Mouse (Mus musculus) heart, adult 8-10 months (tissue): ENCODE data around the gene 1300017J02Rik. TPM values are rescaled to one million over a fixed set of nuclear protein-coding genes. Genes with fewer than 3 reads are reported as not detected.
"Not testable (repeated sequence)": the region's sequence is repeated elsewhere in the genome, so short reads cannot be mapped to it uniquely, and the experiment has no call there.

Experiments used
- DNase-seq: peaks from one replicate; pipeline ENCODE4 v3.0.0; 2022; ENCODE audit warnings: low spot score
- total RNA-seq, 4 experiments: library from RNA; stranded (reverse); gene quantifications; 2 replicates each; pipeline ENCODE4 v1.2.4; 2022

The 1300017J02Rik gene
- not detected for total RNA-seq

GRCm38 (mm10) chr9:103304927-103305326, at the start of gene 1300017J02Rik, which contains the start of gene Topbp1:
Gene 1300017J02Rik, minus strand, starts transcription at chr9:103305082.
Gene Topbp1, plus strand, starts transcription at chr9:103305215.
- peak; percentile 92 for DNase-seq

GRCm38 (mm10) chr9:103353500-103354260, 48.8 kb upstream of the 1300017J02Rik start:
- not testable (repeated sequence) for DNase-seq

- no peak for DNase-seq
Measured at GRCm38 (mm10) chr9:103348791-103349190, 43.9 kb upstream of the 1300017J02Rik start.

- DNase-seq: no peak
Measured at GRCm38 (mm10) chr9:103347996-103348490, 43.2 kb upstream of the 1300017J02Rik start.

- no peak for DNase-seq
Measured at GRCm38 (mm10) chr9:103347045-103347444, 42.2 kb upstream of the 1300017J02Rik start.

GRCm38 (mm10) chr9:103336912-103337311, 32.0 kb upstream of the 1300017J02Rik start:
- no peak for DNase-seq

GRCm38 (mm10) chr9:103332663-103333062, 27.8 kb upstream of the 1300017J02Rik start:
- no peak for DNase-seq

- no peak for DNase-seq
Measured at GRCm38 (mm10) chr9:103326449-103326848, 21.6 kb upstream of the 1300017J02Rik start.

GRCm38 (mm10) chr9:103324678-103325077, 19.8 kb upstream of the 1300017J02Rik start:
- no peak for DNase-seq

GRCm38 (mm10) chr9:103309832-103310231, 5.0 kb upstream of the 1300017J02Rik start:
- no peak for DNase-seq

- no peak for DNase-seq
Measured at GRCm38 (mm10) chr9:103305332-103306041, 605 bp upstream of the 1300017J02Rik start.

- DNase-seq: peak; percentile 58
Measured at GRCm38 (mm10) chr9:103302666-103303065, 2.2 kb downstream of the 1300017J02Rik start.

GRCm38 (mm10) chr9:103302239-103302638, 2.6 kb downstream of the 1300017J02Rik start:
- no peak for DNase-seq

- DNase-seq: no peak
Measured at GRCm38 (mm10) chr9:103301086-103301485, 3.8 kb downstream of the 1300017J02Rik start.

- DNase-seq: no peak
Measured at GRCm38 (mm10) chr9:103294507-103294906, 10.4 kb downstream of the 1300017J02Rik start.

GRCm38 (mm10) chr9:103288489-103289180, 16.2 kb downstream of the 1300017J02Rik start:
- no peak for DNase-seq

GRCm38 (mm10) chr9:103287840-103288488, 16.9 kb downstream of the 1300017J02Rik start:
- DNase-seq: no peak

GRCm38 (mm10) chr9:103286901-103287422, 17.9 kb downstream of the 1300017J02Rik start:
- DNase-seq: no peak

GRCm38 (mm10) chr9:103286396-103286795, 18.5 kb downstream of the 1300017J02Rik start:
- DNase-seq: no peak

GRCm38 (mm10) chr9:103276876-103277275, 28.0 kb downstream of the 1300017J02Rik start:
- DNase-seq: no peak

- no peak for DNase-seq
Measured at GRCm38 (mm10) chr9:103275676-103276075, 29.2 kb downstream of the 1300017J02Rik start.
